Mouse (Mus musculus): ENCODE data around the gene Tff3.

Tff3 gene

GRCm38 (mm10) chr17:31129452-31129851, at the start of gene Tff3:
Tff3 (minus strand) TSS chr17:31129646.
- no peak for DNase-seq (ENCODE audit: low read depth)

- DNase-seq (ENCODE audit: low read depth), result peak; percentile 76
Observed at GRCm38 (mm10) chr17:31176321-31176720, 46.9 kb upstream of the Tff3 start.

- DNase-seq (ENCODE audit: low read depth), result no peak
Observed at GRCm38 (mm10) chr17:31169796-31170195, 40.4 kb upstream of the Tff3 start.

- peak; percentile 31 for DNase-seq (ENCODE audit: low read depth)
Observed at GRCm38 (mm10) chr17:31165127-31165526, 35.7 kb upstream of the Tff3 start, which contains the start of gene Tff1. Tff1 (minus strand) TSS chr17:31165277.

- no peak for DNase-seq (ENCODE audit: low read depth)
Observed at GRCm38 (mm10) chr17:31163821-31164220, 34.4 kb upstream of the Tff3 start.

- peak; percentile 67 for DNase-seq (ENCODE audit: low read depth)
Observed at GRCm38 (mm10) chr17:31162607-31163006, 33.2 kb upstream of the Tff3 start.

- no peak for DNase-seq (ENCODE audit: low read depth)
Observed at GRCm38 (mm10) chr17:31160291-31160690, 30.8 kb upstream of the Tff3 start.

- no peak for DNase-seq (ENCODE audit: low read depth)
Observed at GRCm38 (mm10) chr17:31157921-31158320, 28.5 kb upstream of the Tff3 start.

- peak; percentile 72 for DNase-seq (ENCODE audit: low read depth)
Observed at GRCm38 (mm10) chr17:31153785-31154184, 24.3 kb upstream of the Tff3 start.

- DNase-seq (ENCODE audit: low read depth), result no peak
Observed at GRCm38 (mm10) chr17:31152966-31153499, 23.6 kb upstream of the Tff3 start.

GRCm38 (mm10) chr17:31152512-31152911, 23.1 kb upstream of the Tff3 start:
- no peak for DNase-seq (ENCODE audit: low read depth)

- DNase-seq (ENCODE audit: low read depth), result no peak
Observed at GRCm38 (mm10) chr17:31145998-31146397, 16.6 kb upstream of the Tff3 start.

- DNase-seq (ENCODE audit: low read depth), result no peak
Observed at GRCm38 (mm10) chr17:31144040-31145037, 14.9 kb upstream of the Tff3 start, which contains the start of gene Tff2. Tff2 (minus strand) TSS chr17:31144282.

- no peak for DNase-seq (ENCODE audit: low read depth)
Observed at GRCm38 (mm10) chr17:31142116-31142515, 12.7 kb upstream of the Tff3 start.

GRCm38 (mm10) chr17:31138398-31138797, 9.0 kb upstream of the Tff3 start:
- DNase-seq (ENCODE audit: low read depth), result peak; percentile 80

- no peak for DNase-seq (ENCODE audit: low read depth)
Observed at GRCm38 (mm10) chr17:31136821-31137220, 7.4 kb upstream of the Tff3 start.

GRCm38 (mm10) chr17:31136291-31136690, 6.8 kb upstream of the Tff3 start:
- DNase-seq (ENCODE audit: low read depth), result no peak

GRCm38 (mm10) chr17:31134913-31135312, 5.5 kb upstream of the Tff3 start:
- DNase-seq (ENCODE audit: low read depth), result no peak

- no peak for DNase-seq (ENCODE audit: low read depth)
Observed at GRCm38 (mm10) chr17:31133776-31134175, 4.3 kb upstream of the Tff3 start.

- DNase-seq (ENCODE audit: low read depth), result no peak
Observed at GRCm38 (mm10) chr17:31131269-31131821, 1.9 kb upstream of the Tff3 start.

GRCm38 (mm10) chr17:31128708-31129318, 633 bp downstream of the Tff3 start:
- DNase-seq (ENCODE audit: low read depth), result no peak

- no peak for DNase-seq (ENCODE audit: low read depth)
Observed at GRCm38 (mm10) chr17:31125548-31126266, 3.7 kb downstream of the Tff3 start.
